Mouse (Mus musculus) embryonic fibroblast, embryonic 13.5 days (primary cell): ENCODE measurements around the gene Bicral.

Experiments
- CTCF ChIP-seq: IDR thresholded peaks from 2 replicates; pipeline ENCODE4 v1.5.1; 2011; ENCODE audit warnings: mild to moderate bottlenecking, control low read depth, low read length, moderate library complexity, borderline replicate concordance; ENCODE audit not compliant: insufficient read depth
- POLR2A ChIP-seq: IDR thresholded peaks from 2 replicates; pipeline ENCODE4 v1.6.1; 2011; ENCODE audit warnings: low read depth, mild to moderate bottlenecking, control low read depth, low read length, moderate library complexity

DNA sequence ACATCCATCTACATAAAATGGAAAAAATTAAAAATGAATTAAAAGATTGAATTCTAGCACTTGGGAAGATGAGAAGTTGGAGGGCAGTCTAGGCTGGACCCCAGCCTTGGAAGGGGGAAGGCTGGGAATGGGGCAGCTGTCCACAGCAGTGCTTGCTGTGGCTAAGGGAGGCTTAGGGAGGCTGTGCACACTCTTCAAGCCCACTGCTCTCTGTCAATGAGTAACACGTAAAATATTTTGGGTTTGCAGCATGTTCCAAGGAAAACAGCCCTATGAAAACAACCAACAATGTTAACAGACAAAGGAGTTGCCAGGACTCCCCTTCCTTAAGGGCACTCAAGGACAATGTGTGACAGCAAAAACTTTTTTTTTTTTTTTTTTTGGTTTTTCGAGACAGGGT, 15.3 kb downstream of the Bicral start:
- TF ChIP-seq POLR2A (no peak), CTCF (no peak)
